Comparison of ENCODE assay signal across 9 mouse cellular contexts in genomic region chr14:79203496-79204158, GRCm38 (mm10). TPM values are rescaled to one million over a fixed set of nuclear protein-coding genes. Genes with fewer than 3 reads are reported as not detected.
DNase-seq lines count a peak whose midpoint lies in the region; ATAC-seq lines count a peak whose summit lies in the region.
"Had no signal": no experiment of that assay in that cellular context is flagged by ENCODE, and none has a peak within 500 bp of the region (broad histone marks: within the 10 kb centered on the region; RNA-seq: fewer than 3 reads in every experiment).

No protein-coding gene starts in this region.

- ATAC-seq in heart, embryonic 11.5 days (replicated peaks; ENCODE audit: insufficient number of reproducible peaks, low FRiP score, low TSS enrichment) = no peak; the same call in 1 of the 2 replicates
- ATAC-seq in forebrain, embryonic 13.5 days = peak; percentile 95

- peaks cover 8% of the 10 kb centered on the region for H3K4me1 ChIP-seq in heart, embryonic 11.5 days (ENCODE audit: control insufficient read depth, insufficient read depth, low read length)
- peaks cover 70% of the 10 kb centered on the region for H3K4me1 ChIP-seq in forebrain, embryonic 13.5 days

- H3K36me3 ChIP-seq in heart, embryonic 11.5 days (ENCODE audit: control insufficient read depth, insufficient read depth, low read length) = no peaks in the 10 kb centered on the region
- no peaks in the 10 kb centered on the region for H3K36me3 ChIP-seq in forebrain, embryonic 13.5 days (ENCODE audit: poor library complexity, severe bottlenecking)

- no peak overlapping the region for H3K4me3 ChIP-seq in heart, embryonic 11.5 days (ENCODE audit: low read depth, low read length)
- H3K4me3 ChIP-seq in forebrain, embryonic 13.5 days = no peak overlapping the region

- H3K9ac ChIP-seq in heart, embryonic 11.5 days (ENCODE audit: low read depth, low read length) = no peak overlapping the region
- H3K9ac ChIP-seq in forebrain, embryonic 13.5 days = no peak overlapping the region

- no peak for DNase-seq in heart, adult 8-10 months (ENCODE audit: low spot score)
- DNase-seq in Muller cell, postnatal 12 days (ENCODE audit: inconsistent ontology term) = peak; percentile 94
- peak; percentile 89 for DNase-seq in mesoderm, embryonic 11.5 days (ENCODE audit: low read depth, low spot score)
- DNase-seq in cerebellum, adult 11 months = no peak
- DNase-seq in lung, postnatal 25 days (ENCODE audit: low spot score) = no peak
- DNase-seq in ovary, postnatal 10 days (ENCODE audit: low spot score) = no peak

- H3K9me3 ChIP-seq in heart, embryonic 11.5 days (replicated peaks; ENCODE audit: control insufficient read depth, low read length) = no peaks in the 10 kb centered on the region
- H3K9me3 ChIP-seq in forebrain, embryonic 13.5 days (replicated peaks) = no peaks in the 10 kb centered on the region

- H3K27me3 ChIP-seq in heart, embryonic 11.5 days (ENCODE audit: control insufficient read depth, insufficient read depth, low read length) = no peaks in the 10 kb centered on the region
- no peaks in the 10 kb centered on the region for H3K27me3 ChIP-seq in forebrain, embryonic 13.5 days

- WGBS in heart, embryonic 11.5 days (ENCODE audit: insufficient replicate concordance) = 46% methylated on average over 12 of the region's 12 CpGs
- under 1% methylated on average over 12 of the region's 12 CpGs for WGBS in forebrain, embryonic 13.5 days

- 0 out of 2 replicates have a peak overlapping the region, but pooled peaks have one; percentile 9 for H3K4me2 ChIP-seq in heart, embryonic 11.5 days
- peak overlapping the region; percentile 31 for H3K4me2 ChIP-seq in forebrain, embryonic 13.5 days

- no peak overlapping the region; the same call in 1 of the 2 replicates for H3K27ac ChIP-seq in heart, embryonic 11.5 days (ENCODE audit: low read depth, low read length)
- peak overlapping the region; percentile 96 for H3K27ac ChIP-seq in forebrain, embryonic 13.5 days

RNA-seq across cellular contexts. Expression of gene Zfp957, which starts 43.5 kb away (rescaled TPM):
- not detected in 2 replicates for polyA plus RNA-seq in heart, embryonic 11.5 days (2014; fragmentation: Nextera tagmentation; extraction: Ambion mirVana)
- total RNA-seq in heart, adult 8-10 months (2022) = not detected
- not detected in 2 replicates for polyA plus RNA-seq in forebrain, embryonic 13.5 days (2015; fragmentation: Nextera tagmentation; extraction: Ambion mirVana)
- total RNA-seq: liver, adult 2 months had no signal
- polyA plus RNA-seq: liver, adult 2 months had no signal

Comparison
In these comparisons a context has a peak if more than half of its experiments do, and no peak if none do; other contexts are left out.
1. DNase-seq: peak in Muller cell, postnatal 12 days (single experiment) and mesoderm, embryonic 11.5 days (single experiment); none in heart, adult 8-10 months (single experiment), cerebellum, adult 11 months (single experiment), lung, postnatal 25 days (single experiment) and ovary, postnatal 10 days (single experiment).